Mouse (Mus musculus): ENCODE results near the gene Kdm2b. TPM values are rescaled to one million over a fixed set of nuclear protein-coding genes. Genes with fewer than 3 reads are reported as not detected.
A peak's percentile ranks its signal among the peaks of the same experiment; 100 is the strongest.

Kdm2b gene
- polyA plus RNA-seq, 1 experiment = 10.1 TPM

DNA sequence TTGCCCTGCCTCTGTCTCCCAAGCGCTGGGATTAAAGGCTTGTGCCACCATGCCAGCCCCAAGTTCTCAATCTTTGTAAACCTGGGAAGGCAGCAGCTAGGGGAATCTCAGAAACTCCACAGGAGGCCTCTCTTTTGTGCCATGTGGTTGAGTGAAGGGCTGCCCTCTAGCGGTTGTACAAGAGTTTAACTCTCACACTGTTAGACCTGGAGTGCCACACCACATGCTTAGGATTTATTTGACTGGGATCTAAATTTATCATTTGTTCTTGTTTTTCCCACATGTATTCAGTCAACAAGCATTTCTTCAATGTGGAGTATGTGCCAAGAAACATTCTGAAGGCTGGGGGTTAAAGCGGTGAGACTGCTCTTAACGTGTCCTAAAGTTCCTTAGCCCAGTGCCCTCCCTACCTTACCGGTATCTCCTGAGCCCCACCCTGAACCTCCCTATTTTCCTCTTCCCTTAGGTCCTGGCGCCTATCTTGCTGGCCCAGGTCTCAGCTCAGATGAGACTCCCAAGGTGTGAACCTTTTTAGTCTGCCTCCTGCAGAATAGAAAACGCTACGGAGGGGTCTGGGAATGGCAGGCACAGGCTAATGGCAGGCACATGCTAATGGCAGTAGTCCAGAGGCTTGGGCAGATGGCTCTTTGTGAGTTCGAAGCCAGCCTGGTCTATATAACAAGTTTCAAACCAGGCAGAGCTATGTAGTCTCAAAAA lies 24.1 kb upstream of the Kdm2b start:
- Histone ChIP-seq H3K27me3 (ENCODE audit: control insufficient read depth, insufficient read depth, insufficient read length) (no peaks in the 10 kb centered on the region), H3K4me2 (ENCODE audit: low read depth) (no peak overlapping the region), H3ac (ENCODE audit: control insufficient read depth, insufficient read length) (no peak overlapping the region), H3K79me2 (ENCODE audit: control insufficient read depth, insufficient read depth) (peaks cover 26% of the 10 kb centered on the region), H3K36me3 (ENCODE audit: control insufficient read depth, insufficient read depth) (no peaks in the 10 kb centered on the region), H3K4me3 (peak overlapping the region; percentile 43)
- TF ChIP-seq MAX (IDR thresholded peaks at IDR 0.05; ENCODE audit: low read depth) (peak; percentile 28), TCF12 (IDR thresholded peaks at IDR 0.05; ENCODE audit: insufficient read depth, poor library complexity, severe bottlenecking) (no peak), POLR2AphosphoS2 (IDR thresholded peaks at IDR 0.05; ENCODE audit: insufficient read length, low read depth) (no peak), TCF3 (IDR thresholded peaks at IDR 0.05; ENCODE audit: insufficient read length, low read depth) (no peak), SRF (IDR thresholded peaks at IDR 0.05; ENCODE audit: control insufficient read depth, insufficient read length, low read depth) (no peak), CEBPB (IDR thresholded peaks at IDR 0.05; ENCODE audit: insufficient read depth, poor library complexity, severe bottlenecking) (no peak), REST (IDR thresholded peaks at IDR 0.05; ENCODE audit: insufficient read depth, insufficient read length) (no peak), USF1 (IDR thresholded peaks at IDR 0.05; ENCODE audit: low read depth) (peak; percentile 39), POLR2A (IDR thresholded peaks at IDR 0.05; ENCODE audit: insufficient read length, low read depth) (no peak)

DNA sequence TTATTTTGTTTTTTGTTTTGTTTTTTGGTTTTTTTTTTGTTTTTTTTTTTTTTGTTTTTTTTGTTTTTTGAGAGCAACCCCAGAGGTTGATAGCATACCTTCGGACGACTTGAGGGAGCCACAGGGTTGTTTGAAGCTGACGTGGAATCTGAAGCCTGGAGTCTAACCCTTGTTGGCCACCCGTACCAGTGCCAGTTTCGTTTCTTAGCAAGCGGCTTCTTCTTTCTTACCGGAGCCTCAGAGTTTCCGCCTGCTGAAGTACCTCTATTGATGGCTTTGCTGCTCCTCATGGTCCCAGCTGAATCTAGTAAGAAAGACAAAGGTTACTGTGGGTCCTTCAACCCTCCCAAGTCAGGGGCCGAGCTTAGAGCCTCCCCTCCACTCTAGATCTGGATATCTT lies 22.1 kb upstream of the Kdm2b start:
- Histone ChIP-seq H3K79me2 (ENCODE audit: control insufficient read depth, insufficient read depth) (peaks cover 7% of the 10 kb centered on the region), H3K27me3 (ENCODE audit: control insufficient read depth, insufficient read depth, insufficient read length) (no peaks in the 10 kb centered on the region), H3K36me3 (ENCODE audit: control insufficient read depth, insufficient read depth) (no peaks in the 10 kb centered on the region), H3K4me3 (no peak overlapping the region), H3K4me2 (ENCODE audit: low read depth) (no peak overlapping the region), H3ac (ENCODE audit: control insufficient read depth, insufficient read length) (no peak overlapping the region)
- TF ChIP-seq TCF12 (IDR thresholded peaks at IDR 0.05; ENCODE audit: insufficient read depth, poor library complexity, severe bottlenecking) (no peak), POLR2A (IDR thresholded peaks at IDR 0.05; ENCODE audit: insufficient read length, low read depth) (no peak), USF1 (IDR thresholded peaks at IDR 0.05; ENCODE audit: low read depth) (no peak), POLR2AphosphoS2 (IDR thresholded peaks at IDR 0.05; ENCODE audit: insufficient read length, low read depth) (no peak), CEBPB (IDR thresholded peaks at IDR 0.05; ENCODE audit: insufficient read depth, poor library complexity, severe bottlenecking) (no peak), REST (IDR thresholded peaks at IDR 0.05; ENCODE audit: insufficient read depth, insufficient read length) (no peak), MYOD1 (IDR thresholded peaks at IDR 0.05; ENCODE audit: control insufficient read depth in 1 of 3, insufficient read length in 2 of 3, low read depth in 2 of 3) (no peak), SRF (IDR thresholded peaks at IDR 0.05; ENCODE audit: control insufficient read depth, insufficient read length, low read depth) (no peak), E2F4 (IDR thresholded peaks at IDR 0.05; ENCODE audit: insufficient read depth) (no peak), MYOG (IDR thresholded peaks at IDR 0.05; ENCODE audit: control insufficient read depth in 1 of 3, insufficient read depth in 1 of 3, insufficient read length in 2 of 3, low read depth in 2 of 3) (no peak), MAX (IDR thresholded peaks at IDR 0.05; ENCODE audit: low read depth) (no peak), TCF3 (IDR thresholded peaks at IDR 0.05; ENCODE audit: insufficient read length, low read depth) (no peak)

DNA sequence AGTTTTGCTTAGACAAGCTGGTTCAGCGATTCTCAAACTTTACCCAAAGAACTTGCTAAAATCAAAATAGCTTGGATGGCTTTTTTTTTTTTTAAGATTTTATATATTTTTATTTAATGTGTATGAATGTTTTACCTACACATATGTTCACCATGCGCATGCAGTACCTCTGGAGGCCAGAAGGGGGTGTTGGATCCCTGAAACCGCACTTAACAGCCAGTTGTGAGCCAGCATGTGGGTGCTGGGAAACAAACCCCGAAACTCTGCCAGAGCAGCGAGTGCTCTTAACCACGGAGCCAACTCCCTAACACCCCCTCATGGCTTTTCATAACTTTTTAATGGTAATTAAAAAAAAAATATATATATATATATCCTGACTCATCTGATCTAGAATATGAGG lies 21.2 kb upstream of the Kdm2b start:
- H3ac ChIP-seq (ENCODE audit: control insufficient read depth, insufficient read length) = no peak overlapping the region
- H3K36me3 ChIP-seq (ENCODE audit: control insufficient read depth, insufficient read depth) = no peaks in the 10 kb centered on the region
- H3K4me2 ChIP-seq (ENCODE audit: low read depth) = no peak overlapping the region
- peaks cover 3% of the 10 kb centered on the region for H3K79me2 ChIP-seq (ENCODE audit: control insufficient read depth, insufficient read depth)
- TF ChIP-seq MYOG (IDR thresholded peaks at IDR 0.05; ENCODE audit: control insufficient read depth in 1 of 3, insufficient read depth in 1 of 3, insufficient read length in 2 of 3, low read depth in 2 of 3) (no peak), MYOD1 (IDR thresholded peaks at IDR 0.05; ENCODE audit: control insufficient read depth in 1 of 3, insufficient read length in 2 of 3, low read depth in 2 of 3) (no peak), CEBPB (IDR thresholded peaks at IDR 0.05; ENCODE audit: insufficient read depth, poor library complexity, severe bottlenecking) (no peak), E2F4 (IDR thresholded peaks at IDR 0.05; ENCODE audit: insufficient read depth) (no peak), REST (IDR thresholded peaks at IDR 0.05; ENCODE audit: insufficient read depth, insufficient read length) (no peak), MAX (IDR thresholded peaks at IDR 0.05; ENCODE audit: low read depth) (no peak), USF1 (IDR thresholded peaks at IDR 0.05; ENCODE audit: low read depth) (no peak), TCF3 (IDR thresholded peaks at IDR 0.05; ENCODE audit: insufficient read length, low read depth) (no peak), TCF12 (IDR thresholded peaks at IDR 0.05; ENCODE audit: insufficient read depth, poor library complexity, severe bottlenecking) (no peak), POLR2AphosphoS2 (IDR thresholded peaks at IDR 0.05; ENCODE audit: insufficient read length, low read depth) (no peak), POLR2A (IDR thresholded peaks at IDR 0.05; ENCODE audit: insufficient read length, low read depth) (no peak), SRF (IDR thresholded peaks at IDR 0.05; ENCODE audit: control insufficient read depth, insufficient read length, low read depth) (no peak)
- no peak overlapping the region for H3K4me3 ChIP-seq
- no peaks in the 10 kb centered on the region for H3K27me3 ChIP-seq (ENCODE audit: control insufficient read depth, insufficient read depth, insufficient read length)

DNA sequence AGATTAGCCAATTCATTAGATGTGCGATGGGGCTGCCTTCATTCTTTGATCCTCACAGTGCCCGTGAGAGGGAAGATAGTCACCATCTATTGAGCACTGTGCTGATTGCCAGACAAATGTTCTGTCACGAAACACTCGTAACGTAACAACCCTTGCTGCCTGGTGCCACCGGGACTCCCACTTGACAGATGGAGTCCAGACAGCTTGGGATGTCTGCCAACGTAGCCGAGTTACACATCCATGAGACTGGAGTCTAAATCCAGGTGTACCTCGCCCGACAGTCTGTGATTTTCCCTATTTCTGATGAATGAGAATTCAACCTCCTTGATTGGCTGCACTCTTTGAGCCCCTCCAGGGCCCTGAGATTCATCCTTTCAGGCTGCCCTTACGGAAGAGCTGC lies 20.2 kb upstream of the Kdm2b start:
- peak in 1 of 3 experiments; percentile 6 for TF ChIP-seq MYOG (IDR thresholded peaks at IDR 0.05; ENCODE audit: control insufficient read depth in 1 of 3, insufficient read depth in 1 of 3, insufficient read length in 2 of 3, low read depth in 2 of 3)
- no peak for TF ChIP-seq SRF (IDR thresholded peaks at IDR 0.05; ENCODE audit: control insufficient read depth, insufficient read length, low read depth)
- TF ChIP-seq MYOD1 (IDR thresholded peaks at IDR 0.05; ENCODE audit: control insufficient read depth in 1 of 3, insufficient read length in 2 of 3, low read depth in 2 of 3) = peak in 1 of 3 experiments; percentile 44
- Histone ChIP-seq H3ac (ENCODE audit: control insufficient read depth, insufficient read length) (no peak overlapping the region), H3K36me3 (ENCODE audit: control insufficient read depth, insufficient read depth) (no peaks in the 10 kb centered on the region), H3K4me3 (no peak overlapping the region), H3K27me3 (ENCODE audit: control insufficient read depth, insufficient read depth, insufficient read length) (no peaks in the 10 kb centered on the region), H3K79me2 (ENCODE audit: control insufficient read depth, insufficient read depth) (no peaks in the 10 kb centered on the region), H3K4me2 (ENCODE audit: low read depth) (peak overlapping the region; percentile 77)
